Mouse (Mus musculus): ENCODE data around the gene Hapln3. TPM values are rescaled to one million over a fixed set of nuclear protein-coding genes. Genes with fewer than 3 reads are reported as not detected.
A peak's percentile ranks its signal among the peaks of the same experiment; 100 is the strongest.

Gene Hapln3
- polyA plus RNA-seq, 1 experiment from 2014 or later, result 1.9 TPM

DNA sequence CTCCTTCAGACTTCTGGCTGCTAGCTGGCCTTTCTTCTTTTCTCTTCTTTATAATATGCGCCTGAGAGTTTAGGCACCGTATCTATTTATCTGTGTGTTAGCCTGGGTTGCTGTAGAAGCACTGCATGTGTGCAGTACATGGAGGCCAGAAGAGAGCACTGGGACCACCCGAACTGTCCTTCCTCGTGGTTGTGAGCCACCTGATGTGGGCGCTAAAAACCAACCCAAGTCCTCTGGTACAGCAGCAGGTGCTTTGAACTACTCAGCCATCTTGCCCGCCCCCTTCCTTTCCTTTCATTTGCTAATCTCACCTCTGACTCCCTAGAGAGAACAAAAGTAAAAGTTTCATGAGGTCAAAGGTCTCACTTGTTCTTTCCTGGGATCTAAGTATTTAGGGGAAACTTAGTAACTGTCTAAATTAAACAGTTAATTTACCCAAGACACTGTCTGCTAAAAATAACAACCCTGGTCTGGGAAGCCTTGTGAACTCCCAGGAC lies 8.6 kb upstream of the Hapln3 start:
- Histone ChIP-seq H3K36me3 (peaks cover 36% of the 10 kb centered on the region), H3K4me2 (replicated peaks) (no peak overlapping the region), H3K27me3 (replicated peaks) (no peaks in the 10 kb centered on the region), H3K4me1 (no peaks in the 10 kb centered on the region), H3K27ac (no peak overlapping the region), H3K9me3 (no peaks in the 10 kb centered on the region), H3K4me3 (no peak overlapping the region), H3K9ac (no peak overlapping the region)
- ATAC-seq (ENCODE audit: low FRiP score, low read depth), result no peak
- WGBS, result 59% methylated on average over 6 of the region's 6 CpGs

DNA sequence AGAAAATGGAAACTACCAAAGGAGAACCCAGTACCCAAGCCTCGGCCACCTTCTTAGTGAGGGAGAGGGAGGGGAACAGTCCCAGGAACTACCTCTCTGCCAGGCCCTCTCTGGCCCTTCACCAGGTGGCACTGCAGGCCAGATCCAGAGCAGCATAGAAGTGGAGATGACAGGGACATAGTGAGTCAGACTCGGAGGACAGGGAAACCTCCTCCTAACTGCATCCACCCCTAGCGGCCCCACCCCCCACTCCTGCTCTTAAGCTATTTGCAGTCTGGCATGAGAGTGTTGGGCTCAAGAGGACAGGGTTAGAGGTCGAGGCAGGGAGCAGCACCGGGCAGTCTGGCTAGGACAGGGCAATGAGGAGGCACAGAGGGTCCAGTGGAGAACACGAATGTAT lies 2.6 kb upstream of the Hapln3 start:
- Histone ChIP-seq H3K9me3 (no peaks in the 10 kb centered on the region), H3K4me3 (no peak overlapping the region), H3K27me3 (replicated peaks) (peaks cover 9% of the 10 kb centered on the region; the same call in 1 of the 2 replicates), H3K36me3 (peaks cover 18% of the 10 kb centered on the region), H3K4me1 (peaks cover 23% of the 10 kb centered on the region), H3K9ac (no peak overlapping the region), H3K4me2 (replicated peaks) (no peak overlapping the region), H3K27ac (no peak overlapping the region)
- WGBS, result 45% methylated on average over 6 of the region's 6 CpGs
- ATAC-seq (ENCODE audit: low FRiP score, low read depth), result no peak

DNA sequence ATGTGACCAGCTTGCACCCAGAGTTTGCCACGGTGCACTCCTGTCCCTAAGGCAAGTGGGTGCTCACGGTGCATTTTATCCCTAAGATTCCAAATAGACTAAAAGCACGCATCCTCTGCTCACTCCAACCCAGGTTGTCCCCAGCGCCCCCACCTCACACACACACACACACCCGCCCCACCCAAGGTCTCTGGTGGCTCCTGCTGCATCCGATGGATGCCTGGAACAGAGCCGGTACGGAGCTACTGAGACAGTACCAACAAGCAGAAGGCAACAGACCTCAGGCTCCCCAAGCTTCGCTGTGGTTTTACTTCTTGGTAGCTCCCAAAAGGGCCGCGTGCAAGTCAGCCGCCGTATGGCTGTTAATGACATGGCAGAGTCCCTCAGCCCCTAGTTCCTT lies 433 bp downstream of the Hapln3 start:
- H3K27me3 ChIP-seq (replicated peaks), result peaks cover 9% of the 10 kb centered on the region; the same call in 1 of the 2 replicates
- 12% methylated on average over 13 of the region's 13 CpGs for WGBS
- H3K9me3 ChIP-seq, result no peaks in the 10 kb centered on the region
- H3K4me2 ChIP-seq (replicated peaks), result peak overlapping the region; percentile 51
- H3K4me3 ChIP-seq, result no peak overlapping the region
- H3K9ac ChIP-seq, result no peak overlapping the region
- peaks cover 23% of the 10 kb centered on the region for H3K4me1 ChIP-seq
- 0 out of 2 replicates have a peak, but pooled peaks have one; percentile 10 for ATAC-seq (ENCODE audit: low FRiP score, low read depth)
- no peak overlapping the region for H3K27ac ChIP-seq
- H3K36me3 ChIP-seq, result peaks cover 7% of the 10 kb centered on the region

DNA sequence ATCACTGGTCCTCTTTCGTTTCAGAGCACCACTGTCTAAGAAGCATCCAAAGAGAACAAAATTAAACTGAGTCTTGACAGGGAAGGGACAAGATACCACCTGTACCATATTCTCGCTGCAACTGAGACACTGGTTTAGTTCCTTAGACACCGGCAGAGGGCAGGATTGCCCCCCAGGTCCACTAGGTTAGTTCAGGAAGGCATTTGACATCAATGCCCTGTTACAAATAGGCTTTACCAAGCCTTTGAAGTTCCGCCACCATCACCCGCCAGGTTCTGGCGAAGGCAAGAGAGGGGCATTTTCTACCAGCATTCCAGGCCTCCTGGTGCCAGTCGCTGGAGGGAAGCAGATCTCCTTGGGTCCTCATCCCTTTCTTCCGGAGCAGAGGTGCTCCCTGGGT lies 935 bp downstream of the Hapln3 start:
- no peak overlapping the region for H3K27ac ChIP-seq
- no peak for ATAC-seq (ENCODE audit: low FRiP score, low read depth)
- WGBS, result 16% methylated on average over 8 of the region's 8 CpGs
- H3K27me3 ChIP-seq (replicated peaks), result peaks cover 9% of the 10 kb centered on the region; the same call in 1 of the 2 replicates
- peaks cover 5% of the 10 kb centered on the region for H3K36me3 ChIP-seq
- peaks cover 23% of the 10 kb centered on the region for H3K4me1 ChIP-seq
- H3K9ac ChIP-seq, result no peak overlapping the region
- no peak overlapping the region for H3K4me3 ChIP-seq
- no peaks in the 10 kb centered on the region for H3K9me3 ChIP-seq
- peak overlapping the region; percentile 51 for H3K4me2 ChIP-seq (replicated peaks)

DNA sequence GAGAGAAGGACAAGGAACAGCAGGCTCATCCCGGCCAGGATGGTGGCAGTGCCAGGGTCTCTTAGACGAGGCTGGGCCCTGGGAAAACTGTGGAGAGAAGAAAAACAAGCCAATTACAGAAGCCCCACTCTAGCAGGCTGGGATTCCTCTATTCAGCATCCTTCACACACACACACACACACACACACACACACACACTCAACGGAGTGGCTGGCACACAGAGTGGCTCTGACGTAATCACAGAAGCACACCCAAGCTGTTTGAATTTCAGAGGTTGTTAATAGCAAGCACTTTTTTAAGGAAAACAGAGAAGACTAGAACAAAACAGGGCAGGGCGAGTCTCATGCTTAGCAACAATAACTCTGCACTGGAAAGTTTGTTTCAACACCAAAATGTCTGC lies 7.4 kb downstream of the Hapln3 start:
- Histone ChIP-seq H3K4me3 (no peak overlapping the region), H3K27me3 (replicated peaks) (no peaks in the 10 kb centered on the region), H3K27ac (no peak overlapping the region), H3K9me3 (no peaks in the 10 kb centered on the region), H3K4me1 (no peaks in the 10 kb centered on the region), H3K4me2 (replicated peaks) (no peak overlapping the region), H3K36me3 (no peaks in the 10 kb centered on the region), H3K9ac (no peak overlapping the region)
- ATAC-seq (ENCODE audit: low FRiP score, low read depth), result no peak
- 81% methylated on average over 5 of the region's 5 CpGs for WGBS

DNA sequence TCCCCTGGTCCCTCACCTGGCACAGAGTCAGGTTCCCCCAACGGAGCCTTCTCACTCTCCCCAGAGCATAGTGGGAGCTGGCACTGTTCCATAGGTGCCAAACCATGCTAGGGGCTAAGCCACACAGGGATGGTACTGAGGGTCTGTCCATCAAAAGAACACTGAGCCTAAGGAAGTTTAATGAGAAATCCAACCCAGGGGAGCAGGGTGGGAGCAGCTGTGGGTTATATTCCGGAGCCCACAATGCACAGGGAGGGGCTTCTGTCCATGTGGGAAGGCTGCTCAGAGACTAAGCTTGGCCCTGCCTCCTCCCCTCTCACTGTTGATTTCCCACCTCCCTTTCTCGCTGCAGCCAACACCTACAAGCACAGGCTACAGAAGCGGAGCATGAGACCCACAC lies 17.0 kb downstream of the Hapln3 start:
- Histone ChIP-seq H3K4me3 (no peak overlapping the region), H3K4me1 (no peaks in the 10 kb centered on the region), H3K9ac (no peak overlapping the region), H3K9me3 (no peaks in the 10 kb centered on the region), H3K36me3 (no peaks in the 10 kb centered on the region), H3K4me2 (replicated peaks) (no peak overlapping the region), H3K27ac (no peak overlapping the region), H3K27me3 (replicated peaks) (no peaks in the 10 kb centered on the region)
- WGBS, result 65% methylated on average over 4 of the region's 4 CpGs
- ATAC-seq (ENCODE audit: low FRiP score, low read depth), result no peak

DNA sequence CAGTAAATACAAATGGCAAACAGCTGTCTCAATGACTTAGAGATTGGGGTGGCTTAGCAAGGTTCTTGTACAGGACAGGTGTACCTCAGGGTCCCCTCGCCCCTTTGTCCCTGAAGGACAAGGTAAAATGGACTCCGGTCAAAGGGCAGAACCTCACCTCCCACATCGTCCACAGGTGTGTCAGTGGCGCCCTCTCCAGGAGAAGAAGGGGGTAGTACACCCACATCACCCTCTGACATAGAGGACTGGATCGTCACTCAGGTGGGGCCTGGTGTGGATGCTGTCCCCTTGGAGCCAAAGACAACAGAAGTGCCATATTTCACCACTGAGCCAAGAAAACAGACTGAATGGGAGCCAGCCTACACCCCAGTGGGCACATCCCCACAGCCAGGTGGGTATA lies 34.3 kb downstream of the Hapln3 start:
- Histone ChIP-seq H3K9ac (no peak overlapping the region), H3K4me3 (no peak overlapping the region), H3K27me3 (replicated peaks) (no peaks in the 10 kb centered on the region), H3K4me1 (no peaks in the 10 kb centered on the region), H3K9me3 (no peaks in the 10 kb centered on the region), H3K36me3 (no peaks in the 10 kb centered on the region), H3K27ac (no peak overlapping the region), H3K4me2 (replicated peaks) (no peak overlapping the region)
- ATAC-seq (ENCODE audit: low FRiP score, low read depth), result no peak
- 71% methylated on average over 5 of the region's 5 CpGs for WGBS

DNA sequence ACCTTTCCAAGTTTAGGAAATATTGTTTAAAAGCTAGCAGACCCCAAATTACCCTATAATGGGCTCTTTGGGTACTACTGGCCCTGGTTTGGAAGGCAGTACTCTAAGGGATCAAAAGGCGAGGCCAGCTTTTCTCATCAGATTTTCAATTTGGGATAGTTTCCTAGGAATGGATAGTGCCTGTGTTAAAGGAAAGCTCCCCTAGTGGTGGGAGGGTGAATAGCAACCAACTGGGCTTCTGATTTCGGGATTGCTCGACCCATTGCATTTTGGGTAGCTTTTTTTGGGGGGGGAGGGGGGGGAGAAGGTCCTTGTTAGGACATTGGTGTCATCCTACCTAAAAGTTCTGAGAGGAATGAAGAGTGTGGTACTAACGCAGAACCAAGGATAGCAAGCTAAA lies 41.7 kb downstream of the Hapln3 start:
- H3K4me3 ChIP-seq, result no peak overlapping the region
- WGBS, result 80% methylated on average over 4 of the region's 4 CpGs
- H3K9me3 ChIP-seq, result no peaks in the 10 kb centered on the region
- no peak for ATAC-seq (ENCODE audit: low FRiP score, low read depth)
- H3K4me1 ChIP-seq, result no peaks in the 10 kb centered on the region
- no peak overlapping the region for H3K9ac ChIP-seq
- no peak overlapping the region for H3K27ac ChIP-seq
- no peak overlapping the region for H3K4me2 ChIP-seq (replicated peaks)
- no peaks in the 10 kb centered on the region for H3K36me3 ChIP-seq
- no peaks in the 10 kb centered on the region for H3K27me3 ChIP-seq (replicated peaks)

DNA sequence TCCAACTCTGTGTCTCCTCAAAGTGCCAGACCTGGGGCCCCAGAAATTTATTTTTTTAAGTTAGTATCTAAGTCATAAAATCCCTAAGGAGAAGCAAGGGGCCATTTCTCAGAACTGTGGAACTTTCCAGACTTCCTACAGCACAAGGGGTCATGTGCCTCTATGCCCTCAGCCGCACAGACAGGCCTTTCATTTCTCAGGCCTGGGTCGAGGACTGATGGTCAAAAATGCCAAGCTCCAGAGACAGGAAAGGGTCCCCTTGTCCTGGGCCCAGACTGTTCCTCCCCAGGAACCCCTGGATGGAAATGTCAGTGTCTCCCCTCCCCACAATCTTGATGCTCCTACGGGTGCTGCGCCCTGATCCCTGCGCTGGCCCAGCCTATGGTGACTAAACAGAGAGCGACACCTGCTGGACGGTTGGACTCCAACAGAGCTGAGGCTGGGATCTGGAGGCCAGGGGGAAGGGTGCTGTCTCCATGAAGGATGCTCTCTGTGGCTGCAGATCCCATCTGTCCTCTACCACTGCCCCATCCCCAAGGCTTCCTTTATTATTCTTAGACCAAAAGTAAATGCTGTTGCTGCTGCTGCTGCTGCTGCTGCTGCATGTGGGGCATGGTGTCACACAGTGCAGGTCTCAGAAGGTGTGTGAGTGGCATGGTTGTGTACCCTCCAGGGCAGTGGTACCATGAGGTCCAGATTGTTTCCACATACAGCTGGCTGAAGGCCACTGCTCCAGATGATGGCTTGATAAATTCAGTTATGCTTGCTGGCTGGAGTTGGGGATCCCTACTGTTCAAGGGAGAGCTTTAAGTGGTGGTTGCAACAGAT lies 50.0 kb downstream of the Hapln3 start:
- no peak overlapping the region for H3K4me3 ChIP-seq
- ATAC-seq (ENCODE audit: low FRiP score, low read depth), result peak; percentile 72; the same call in 1 of the 2 replicates

DNA sequence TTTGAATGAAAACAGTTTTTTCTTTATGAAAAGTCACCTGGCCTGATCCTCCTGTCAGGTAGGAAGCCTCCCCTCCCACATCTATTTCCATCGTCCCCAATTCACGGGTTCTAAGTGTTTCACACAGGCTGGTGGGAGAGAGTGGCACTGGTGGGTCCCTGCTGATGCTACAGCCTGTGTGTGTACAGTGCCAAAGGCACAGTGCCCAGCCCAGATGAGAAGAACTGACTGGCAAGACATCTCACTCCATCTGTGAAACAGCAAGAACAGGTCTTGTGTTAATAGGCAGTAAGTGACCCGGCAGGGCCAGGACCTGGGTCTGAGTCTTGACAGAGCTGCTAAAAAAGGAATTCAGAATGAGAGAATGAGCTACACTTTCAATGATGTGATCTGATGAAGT lies 51.6 kb downstream of the Hapln3 start:
- 77% methylated on average over 3 of the region's 3 CpGs for WGBS
- H3K9me3 ChIP-seq, result no peaks in the 10 kb centered on the region
- ATAC-seq (ENCODE audit: low FRiP score, low read depth), result no peak
- no peaks in the 10 kb centered on the region for H3K36me3 ChIP-seq
- H3K4me3 ChIP-seq, result no peak overlapping the region
- H3K9ac ChIP-seq, result no peak overlapping the region
- H3K4me2 ChIP-seq (replicated peaks), result no peak overlapping the region
- H3K4me1 ChIP-seq, result no peaks in the 10 kb centered on the region
- no peak overlapping the region for H3K27ac ChIP-seq
- no peaks in the 10 kb centered on the region for H3K27me3 ChIP-seq (replicated peaks)

More for the DNA sequence above, 50.0 kb downstream of the Hapln3 start:
- Histone ChIP-seq H3K27me3 (replicated peaks) (no peaks in the 10 kb centered on the region), H3K4me2 (replicated peaks) (no peak overlapping the region), H3K4me1 (no peaks in the 10 kb centered on the region), H3K9ac (no peak overlapping the region), H3K27ac (no peak overlapping the region), H3K36me3 (no peaks in the 10 kb centered on the region), H3K9me3 (no peaks in the 10 kb centered on the region)
- WGBS, result 26% methylated on average over 7 of the region's 7 CpGs

DNA sequence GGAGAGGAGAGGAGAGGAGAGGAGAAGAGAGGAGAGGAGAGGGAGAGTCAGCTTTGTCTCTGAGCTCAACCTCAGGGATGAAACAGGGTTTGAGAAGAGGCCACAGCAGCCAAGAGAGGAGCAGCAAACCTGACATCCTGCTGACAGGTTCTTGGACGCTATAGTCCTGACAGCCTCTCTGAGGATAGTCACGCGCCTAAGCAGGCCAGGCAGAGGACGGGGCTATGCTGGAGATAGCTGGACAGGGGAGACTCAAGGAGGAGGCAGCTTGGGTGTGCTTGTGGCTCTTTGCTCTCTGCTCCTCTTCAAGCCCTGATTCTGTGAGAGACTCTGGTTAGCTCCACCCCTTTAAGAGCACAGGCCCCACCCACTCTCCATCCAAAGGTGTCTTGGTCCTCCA lies 62.6 kb downstream of the Hapln3 start:
- Histone ChIP-seq H3K4me1 (no peaks in the 10 kb centered on the region), H3K4me3 (no peak overlapping the region), H3K27me3 (replicated peaks) (no peaks in the 10 kb centered on the region), H3K9me3 (no peaks in the 10 kb centered on the region), H3K27ac (no peak overlapping the region), H3K4me2 (replicated peaks) (no peak overlapping the region), H3K9ac (no peak overlapping the region), H3K36me3 (no peaks in the 10 kb centered on the region)
- 64% methylated on average over 4 of the region's 4 CpGs for WGBS
- ATAC-seq (ENCODE audit: low FRiP score, low read depth), result no peak

DNA sequence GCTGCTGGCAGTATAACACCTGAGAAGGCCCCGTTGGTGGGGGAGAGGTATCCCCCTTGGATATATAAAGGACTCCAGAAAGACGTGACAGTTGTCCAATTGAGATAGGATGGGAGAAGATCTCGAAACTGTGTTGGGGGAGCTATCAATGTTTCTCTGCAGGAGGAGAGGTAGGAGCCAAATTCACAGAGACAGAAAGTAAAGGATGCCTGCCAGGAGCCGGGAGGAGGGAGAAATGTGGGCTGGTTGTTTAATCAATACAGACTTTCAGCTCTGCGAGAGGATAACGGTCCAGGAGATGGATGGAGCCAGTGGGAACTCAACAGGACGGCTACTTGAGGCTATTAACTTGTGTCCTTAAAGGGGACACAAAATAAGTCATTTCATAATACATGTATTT lies 63.4 kb downstream of the Hapln3 start:
- no peaks in the 10 kb centered on the region for H3K36me3 ChIP-seq
- H3K4me2 ChIP-seq (replicated peaks), result no peak overlapping the region
- no peak overlapping the region for H3K9ac ChIP-seq
- H3K27ac ChIP-seq, result no peak overlapping the region
- no peaks in the 10 kb centered on the region for H3K4me1 ChIP-seq
- no peak for ATAC-seq (ENCODE audit: low FRiP score, low read depth)
- 69% methylated on average over 7 of the region's 7 CpGs for WGBS
- H3K9me3 ChIP-seq, result no peaks in the 10 kb centered on the region
- H3K4me3 ChIP-seq, result no peak overlapping the region
- H3K27me3 ChIP-seq (replicated peaks), result no peaks in the 10 kb centered on the region

All from neural tube, embryonic 12.5 days (tissue).